Mouse (Mus musculus) right cerebral cortex, postnatal 10 days (tissue): Measurements from ENCODE around the gene Dact2.

Experiments used
- DNase-seq, 2 experiments: peaks; one replicate each; pipeline ENCODE4 v3.0.0; 2021; ENCODE audit warnings: low spot score in 2 of 2

The Dact2 gene

GRCm38 (mm10) chr17:14204061-14204460 lies at the start of gene Dact2:
Dact2 (minus strand) TSS chr17:14204304.
- peak; percentile 84 to 90 for DNase-seq

GRCm38 (mm10) chr17:14252456-14252855 lies 48.4 kb upstream of the Dact2 start:
- no peak for DNase-seq

GRCm38 (mm10) chr17:14250401-14250800 lies 46.3 kb upstream of the Dact2 start:
- no peak for DNase-seq

GRCm38 (mm10) chr17:14249595-14249994 lies 45.5 kb upstream of the Dact2 start:
- no peak for DNase-seq

- peak; percentile 73 to 87 for DNase-seq
Observed at GRCm38 (mm10) chr17:14247931-14248330, 43.8 kb upstream of the Dact2 start.

- no peak for DNase-seq
Observed at GRCm38 (mm10) chr17:14246266-14246665, 42.2 kb upstream of the Dact2 start.

- peak in 1 of 2 experiments; percentile 36 for DNase-seq
Observed at GRCm38 (mm10) chr17:14244195-14244965, 40.3 kb upstream of the Dact2 start.

GRCm38 (mm10) chr17:14242634-14243033 lies 38.5 kb upstream of the Dact2 start:
- DNase-seq: no peak

- DNase-seq: no peak
Observed at GRCm38 (mm10) chr17:14239960-14240359, 35.9 kb upstream of the Dact2 start.

GRCm38 (mm10) chr17:14237134-14237533 lies 33.0 kb upstream of the Dact2 start:
- DNase-seq: no peak

- DNase-seq: no peak
Observed at GRCm38 (mm10) chr17:14234774-14235389, 30.8 kb upstream of the Dact2 start.

GRCm38 (mm10) chr17:14233658-14234057 lies 29.6 kb upstream of the Dact2 start:
- DNase-seq: no peak

GRCm38 (mm10) chr17:14232629-14233028 lies 28.5 kb upstream of the Dact2 start:
- peak; percentile 73 to 87 for DNase-seq

GRCm38 (mm10) chr17:14230698-14231430 lies 26.8 kb upstream of the Dact2 start:
- DNase-seq: no peak

- DNase-seq: no peak
Observed at GRCm38 (mm10) chr17:14228381-14228780, 24.3 kb upstream of the Dact2 start.

GRCm38 (mm10) chr17:14227601-14228000 lies 23.5 kb upstream of the Dact2 start:
- no peak for DNase-seq

- no peak for DNase-seq
Observed at GRCm38 (mm10) chr17:14226778-14227177, 22.7 kb upstream of the Dact2 start.

- DNase-seq: no peak
Observed at GRCm38 (mm10) chr17:14225982-14226652, 22.0 kb upstream of the Dact2 start.

- no peak for DNase-seq
Observed at GRCm38 (mm10) chr17:14221893-14222615, 17.9 kb upstream of the Dact2 start.

- peak in 1 of 2 experiments; percentile 77 for DNase-seq
Observed at GRCm38 (mm10) chr17:14220606-14221202, 16.6 kb upstream of the Dact2 start.

GRCm38 (mm10) chr17:14213976-14214529 lies 9.9 kb upstream of the Dact2 start:
- no peak for DNase-seq
